In the genomic region with DNA sequence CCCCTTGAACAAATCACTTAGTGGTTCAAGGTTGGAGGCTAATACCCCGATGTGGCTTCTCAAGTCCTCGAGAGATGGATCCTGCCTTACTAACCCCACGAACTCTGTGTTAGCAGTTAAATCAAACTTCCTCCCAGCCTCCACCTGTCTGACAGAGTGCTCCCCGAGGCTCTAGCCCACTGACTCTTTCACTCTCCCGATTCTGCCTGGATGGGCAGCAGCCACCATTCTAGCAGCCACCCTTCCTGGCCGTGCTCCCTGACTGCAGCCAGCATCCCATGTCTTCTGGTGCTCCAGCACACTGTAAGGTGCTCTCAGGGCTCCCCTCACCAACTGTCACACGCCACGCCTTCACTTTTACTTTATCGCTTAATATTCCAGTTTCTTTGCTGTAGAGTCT, we compare ENCODE assay signal across 27 mouse cellular contexts.
A peak's percentile ranks its signal among the peaks of the same experiment; 100 is the strongest.
DNase-seq lines count a peak whose midpoint lies in the region; ATAC-seq and TF ChIP-seq lines count a peak whose summit lies in the region.
"Had no signal": no experiment of that assay in that cellular context is flagged by ENCODE, and none has a peak within 500 bp of the region (broad histone marks: within the 10 kb centered on the region; RNA-seq: fewer than 3 reads in every experiment).

No protein-coding gene starts in this region.

- DNase-seq in midbrain, embryonic 11.5 days (ENCODE audit: low spot score, missing footprints), result peak; percentile 14
- DNase-seq in midbrain, postnatal 0 days (ENCODE audit: low spot score), result no peak
- peak; percentile 36 for DNase-seq in thymus, postnatal 0 days (ENCODE audit: low spot score)
- no peak for DNase-seq in thymus, postnatal 10 days (ENCODE audit: low spot score in 2 of 2)
- DNase-seq in thymus, postnatal 36 days, result peak; percentile 58 to 61
- DNase-seq in layer of hippocampus, adult 9-11 months, result no peak
- DNase-seq in cerebellum, adult 8-10 months, result no peak
- DNase-seq: adrenal gland, adult 8-10 months; adrenal gland, postnatal 14 days; adrenal gland, postnatal 36 days; B cell, adult 2 months; cerebellum, adult 11-12 months; cerebellum, adult 2 months; cerebellum, adult 9-11 months; cerebellum, postnatal 14 days; cerebellum, postnatal 36 days; embryo, embryonic 11 days had no signal

- H3K9me3 ChIP-seq in midbrain, embryonic 11.5 days (ENCODE audit: control insufficient read depth, low read length), result no peaks in the 10 kb centered on the region
- no peaks in the 10 kb centered on the region for H3K9me3 ChIP-seq in midbrain, postnatal 0 days (ENCODE audit: low read length)
- H3K9me3 ChIP-seq: embryonic facial prominence, embryonic 13.5 days; embryonic facial prominence, embryonic 15.5 days; forebrain, embryonic 10.5 days; forebrain, embryonic 12.5 days had no signal

- H3K9ac ChIP-seq in midbrain, embryonic 11.5 days (ENCODE audit: low read length), result no peak overlapping the region
- H3K9ac ChIP-seq in midbrain, postnatal 0 days (replicated peaks; ENCODE audit: low read length, poor library complexity, severe bottlenecking), result no peak overlapping the region
- H3K9ac ChIP-seq: embryonic facial prominence, embryonic 13.5 days; embryonic facial prominence, embryonic 15.5 days; forebrain, embryonic 12.5 days had no signal

- 93% methylated on average over 9 of the region's 9 CpGs for WGBS in midbrain, embryonic 11.5 days
- 90% methylated on average over 9 of the region's 9 CpGs for WGBS in midbrain, postnatal 0 days

- no peak overlapping the region for H3K4me2 ChIP-seq in midbrain, embryonic 11.5 days
- H3K4me2 ChIP-seq in midbrain, postnatal 0 days (ENCODE audit: low read depth, low read length, poor library complexity, severe bottlenecking), result no peak overlapping the region
- H3K4me2 ChIP-seq: embryonic facial prominence, embryonic 13.5 days; embryonic facial prominence, embryonic 15.5 days; forebrain, embryonic 12.5 days had no signal

- no peak for ATAC-seq in midbrain, embryonic 11.5 days (ENCODE audit: low FRiP score)
- no peak for ATAC-seq in midbrain, postnatal 0 days (ENCODE audit: low FRiP score)
- ATAC-seq: activated CD4-positive, CD25-positive, alpha-beta regulatory T cell, adult 4 months; CD4-positive, CD25-positive, alpha-beta regulatory T cell, adult 4 months; forebrain, embryonic 14.5 days; Patski had no signal

- H3K27me3 ChIP-seq in midbrain, embryonic 11.5 days (ENCODE audit: control insufficient read depth, insufficient read depth, low read length), result no peaks in the 10 kb centered on the region
- no peaks in the 10 kb centered on the region for H3K27me3 ChIP-seq in midbrain, postnatal 0 days (ENCODE audit: insufficient read depth, low read length)
- H3K27me3 ChIP-seq: embryonic facial prominence, embryonic 13.5 days; embryonic facial prominence, embryonic 15.5 days; forebrain, embryonic 12.5 days; Patski had no signal

- no peak overlapping the region for H3K27ac ChIP-seq in midbrain, embryonic 11.5 days (ENCODE audit: low read depth, low read length)
- H3K27ac ChIP-seq in midbrain, postnatal 0 days (ENCODE audit: low read depth, low read length), result no peak overlapping the region
- H3K27ac ChIP-seq: embryonic facial prominence, embryonic 13.5 days; forebrain, embryonic 10.5 days; forebrain, embryonic 12.5 days had no signal

- no peak overlapping the region for H3K4me3 ChIP-seq in midbrain, embryonic 11.5 days (ENCODE audit: low read depth, low read length)
- H3K4me3 ChIP-seq in midbrain, postnatal 0 days (ENCODE audit: low read depth, low read length), result no peak overlapping the region
- H3K4me3 ChIP-seq: embryonic facial prominence, embryonic 13.5 days; embryonic facial prominence, embryonic 15.5 days; erythroblast, embryonic 14.5 days; forebrain, embryonic 10.5 days; forebrain, embryonic 12.5 days had no signal

- no peak for TF ChIP-seq CTCF in midbrain, postnatal 0 days (IDR thresholded peaks at IDR 0.05)

- 0 out of 2 replicates have a peak, but pooled peaks cover 3% of the 10 kb centered on the region for H3K4me1 ChIP-seq in midbrain, embryonic 11.5 days (ENCODE audit: control insufficient read depth, insufficient read depth, low read length)
- no peaks in the 10 kb centered on the region for H3K4me1 ChIP-seq in midbrain, postnatal 0 days (ENCODE audit: insufficient read depth, low read length)

- no peaks in the 10 kb centered on the region for H3K36me3 ChIP-seq in midbrain, embryonic 11.5 days (ENCODE audit: control insufficient read depth, insufficient read depth, low read length)
- no peaks in the 10 kb centered on the region for H3K36me3 ChIP-seq in midbrain, postnatal 0 days (ENCODE audit: insufficient read depth, low read length)
- H3K36me3 ChIP-seq: embryonic facial prominence, embryonic 13.5 days; embryonic facial prominence, embryonic 15.5 days; forebrain, embryonic 10.5 days; forebrain, embryonic 12.5 days; G1E had no signal

Comparison
In these comparisons a context has a peak if more than half of its experiments do, and no peak if none do; other contexts are left out.
1. DNase-seq: peak in midbrain, embryonic 11.5 days (single experiment), thymus, postnatal 0 days (single experiment) and thymus, postnatal 36 days (2 of 2); none in midbrain, postnatal 0 days (single experiment), thymus, postnatal 10 days (0 of 2), layer of hippocampus, adult 9-11 months (single experiment) and cerebellum, adult 8-10 months (single experiment).